Mouse (Mus musculus): ENCODE results near the gene Wdr66.

The Wdr66 gene

DNA sequence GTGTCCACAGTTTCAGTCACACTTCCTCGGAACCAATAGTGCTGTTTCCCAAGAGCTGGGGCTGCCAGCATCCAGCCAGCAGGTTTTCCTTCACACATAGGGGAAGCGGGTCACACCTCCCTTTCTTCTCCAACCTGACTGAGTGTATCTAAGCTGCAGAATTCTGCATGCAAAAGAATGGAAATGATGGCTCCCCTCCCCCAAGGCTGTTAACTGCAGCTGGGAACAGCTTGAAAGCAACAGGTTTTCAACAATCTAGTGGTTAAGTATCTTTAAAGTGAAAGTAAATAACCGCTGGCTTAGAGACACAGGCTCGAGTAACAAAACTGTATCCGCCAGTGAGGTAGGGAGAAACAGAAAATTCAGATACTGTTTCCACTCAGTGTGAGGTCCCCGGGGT, 66.1 kb downstream of the Wdr66 start:
- DNase-seq = peak in 1 of 2 experiments; percentile 45

- DNase-seq = no peak
Observed at GRCm38 (mm10) chr5:123320136-123320535, 68.2 kb downstream of the Wdr66 start.

DNA sequence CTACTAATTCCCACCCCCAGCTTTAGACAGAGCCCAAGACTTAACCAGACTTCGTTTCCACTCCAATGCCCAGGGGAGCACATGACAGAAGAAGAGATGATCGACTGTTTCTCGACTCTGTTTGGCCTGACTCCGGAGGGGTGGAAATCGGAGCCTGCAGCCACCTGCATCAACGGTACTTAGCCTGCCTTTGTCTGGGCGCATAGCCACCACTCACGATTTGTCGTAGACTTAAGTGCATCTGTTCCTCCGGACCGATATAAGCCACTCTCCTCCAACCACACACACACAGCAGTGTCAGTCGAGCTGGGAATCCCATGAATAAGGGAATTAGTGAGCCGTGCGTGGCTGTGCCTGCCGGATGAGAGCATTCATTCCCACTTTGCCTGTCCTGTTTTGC, 72.3 kb downstream of the Wdr66 start:
- peak in 1 of 2 experiments; percentile 46 for DNase-seq

DNA sequence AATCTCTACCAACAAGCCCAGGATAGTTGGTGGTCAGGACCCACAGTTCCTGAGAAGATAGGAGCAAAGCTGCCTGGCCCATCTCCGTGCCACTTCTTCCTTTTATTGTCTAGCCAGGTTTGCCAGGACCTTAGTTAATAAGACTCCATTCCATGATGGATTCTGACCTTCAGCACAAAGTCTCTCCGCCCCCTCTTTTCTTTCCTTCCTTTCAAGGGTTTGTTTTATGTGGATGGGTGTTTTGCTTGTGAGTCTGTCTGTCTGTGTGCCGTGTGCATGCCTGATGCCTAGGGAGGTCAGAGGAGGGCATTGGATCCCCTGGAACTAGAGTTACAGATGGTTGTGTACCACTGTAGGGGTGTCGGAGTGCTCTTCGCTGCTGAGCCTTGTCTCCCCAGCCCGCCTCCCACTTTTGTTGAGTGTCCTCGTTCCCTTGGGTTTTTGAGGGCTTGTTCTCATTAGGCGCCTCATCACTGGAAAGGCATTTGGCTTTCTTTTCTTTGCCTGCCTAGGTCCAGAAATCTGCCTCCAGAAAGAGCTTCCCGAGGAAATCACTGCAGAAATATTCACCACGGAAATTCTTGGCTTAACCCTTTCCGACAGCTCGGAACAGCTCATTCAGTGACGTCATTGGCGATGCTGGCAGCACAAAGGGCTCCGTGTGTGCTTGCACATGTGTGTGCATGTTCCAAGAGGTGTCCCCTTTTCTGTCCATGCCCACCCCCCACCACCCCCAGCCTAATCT, 74.3 kb downstream of the Wdr66 start:
- DNase-seq = peak; percentile 69 to 79

DNA sequence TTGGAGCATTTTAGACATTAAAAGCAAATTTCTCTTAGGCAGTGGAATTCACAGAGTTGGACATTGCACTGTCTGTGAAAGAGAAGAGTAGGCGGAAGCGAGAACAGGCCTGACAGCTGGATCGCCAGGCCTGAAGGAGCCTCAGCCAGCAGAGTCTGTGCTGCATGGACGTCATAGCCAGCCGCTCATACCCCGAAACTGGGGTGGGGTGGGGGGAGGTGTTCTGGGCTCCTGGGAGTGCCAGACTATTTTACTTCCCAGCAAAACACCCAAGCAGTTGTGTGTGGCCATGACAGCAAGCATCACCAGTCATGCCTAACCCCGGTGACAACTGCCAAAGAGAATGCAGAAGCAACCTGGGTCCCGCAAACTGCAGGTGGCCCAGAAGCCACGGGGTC, 74.8 kb downstream of the Wdr66 start:
- peak in 1 of 2 experiments; percentile 54 for DNase-seq

DNA sequence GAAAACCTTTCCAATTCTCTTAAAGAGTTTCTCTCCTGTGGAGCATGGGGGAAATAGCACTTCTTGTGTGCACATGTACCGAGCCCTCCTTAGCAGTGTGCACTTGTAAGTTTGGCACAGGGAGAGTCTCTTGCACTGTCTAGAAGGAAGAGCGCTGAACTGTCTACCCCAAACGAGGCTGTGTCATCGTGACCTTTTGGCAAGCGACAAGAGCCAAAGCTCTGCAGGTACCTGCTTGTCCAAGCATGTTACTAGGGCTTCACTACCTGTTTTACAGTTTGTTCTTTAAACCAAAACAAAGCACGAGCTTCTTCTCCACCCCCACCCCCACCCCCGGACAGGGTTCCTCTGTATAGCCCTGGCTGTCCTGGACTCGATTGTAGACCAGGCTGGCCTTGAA, 75.8 kb downstream of the Wdr66 start:
- DNase-seq = peak in 1 of 2 experiments; percentile 54

DNA sequence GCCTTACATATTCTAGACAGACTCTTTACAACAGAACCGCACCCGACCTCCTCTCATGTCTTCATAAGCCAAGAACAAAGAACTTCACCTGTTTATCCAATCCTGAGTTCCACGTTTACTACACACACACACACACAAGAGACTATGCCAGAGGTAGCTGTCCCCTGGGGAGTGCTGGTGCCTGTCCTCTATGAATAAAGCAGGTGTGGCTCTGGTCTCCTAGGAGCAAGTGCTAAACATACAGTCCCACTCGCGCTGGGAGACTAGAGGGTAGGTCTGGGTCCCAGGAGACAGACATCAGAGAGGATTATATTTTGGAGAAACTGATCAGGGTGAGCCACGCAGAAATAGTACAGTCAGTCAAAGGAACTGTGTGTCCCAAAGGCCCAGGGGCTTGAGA, 81.7 kb downstream of the Wdr66 start:
- no peak for DNase-seq

GRCm38 (mm10) chr5:123336205-123336961, 84.5 kb downstream of the Wdr66 start:
- no peak for DNase-seq

DNA sequence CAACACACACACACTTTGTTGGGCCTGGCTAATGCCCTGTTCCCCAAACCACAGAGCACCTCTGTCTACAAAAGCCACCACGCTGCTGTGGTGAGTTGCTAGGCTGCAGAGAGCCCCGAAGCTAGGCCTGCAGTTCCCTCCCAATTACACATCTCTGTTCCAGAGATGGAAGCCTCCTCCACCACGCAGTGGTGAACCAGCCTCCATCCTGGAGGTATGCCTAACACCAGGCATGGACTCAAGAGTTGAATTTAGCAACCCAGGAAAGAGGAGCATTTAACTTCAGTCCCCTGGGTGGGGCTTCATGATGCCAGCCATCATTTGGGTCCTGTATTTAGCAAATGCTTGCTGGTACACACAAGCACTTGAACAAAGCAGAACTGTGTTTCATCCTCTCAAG, 86.6 kb downstream of the Wdr66 start:
- no peak for DNase-seq

DNA sequence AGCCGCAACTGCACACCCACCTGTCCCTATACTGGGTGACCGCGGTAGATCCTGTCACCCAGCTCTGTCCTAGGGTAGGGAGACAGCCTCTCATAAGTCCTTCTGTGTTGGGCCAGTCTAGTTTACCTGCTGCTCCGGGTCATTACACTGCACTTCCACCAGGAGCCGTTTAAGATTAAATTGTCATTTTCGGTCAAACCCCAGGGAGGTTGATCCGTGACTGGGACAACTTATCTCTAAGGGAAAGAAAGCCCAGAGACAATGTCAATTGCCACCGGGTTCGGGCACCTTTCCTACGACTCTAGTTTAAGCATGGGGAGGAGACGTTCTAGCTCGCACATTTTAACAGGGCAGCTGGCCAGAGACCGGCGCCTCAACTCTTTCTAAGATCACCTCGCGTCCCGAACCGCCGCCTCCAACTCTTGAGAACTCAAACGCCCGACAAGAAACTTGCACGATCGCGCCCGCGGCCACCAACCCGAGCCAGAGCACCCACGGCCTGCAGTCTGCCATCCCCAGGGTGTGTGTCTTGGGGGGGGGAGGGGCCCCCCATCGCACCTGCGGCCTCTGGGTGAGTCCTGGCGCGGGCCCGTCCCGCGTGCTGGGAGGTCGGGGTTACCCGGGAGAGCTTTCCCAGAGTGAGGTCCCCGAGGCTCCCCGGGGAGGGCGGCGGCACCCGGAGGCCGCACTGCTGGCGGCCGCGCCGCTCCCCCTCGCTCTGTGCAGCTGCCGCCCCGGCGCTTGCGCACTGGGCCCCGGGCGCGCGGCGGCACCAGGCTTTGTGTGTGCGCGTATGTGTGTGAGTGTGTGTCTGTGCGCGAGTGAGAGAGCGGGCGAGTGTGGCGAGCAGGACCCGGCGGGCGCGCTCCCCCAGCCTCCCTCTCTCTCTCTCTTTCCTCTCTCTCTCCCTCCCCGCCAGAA, 92.1 kb downstream of the Wdr66 start, which contains the start of gene Bcl7a:
Gene Bcl7a, plus strand, starts transcription at position 128 of the 921 bp plus-strand sequence.
- peak; percentile 91 to 94 for DNase-seq

DNA sequence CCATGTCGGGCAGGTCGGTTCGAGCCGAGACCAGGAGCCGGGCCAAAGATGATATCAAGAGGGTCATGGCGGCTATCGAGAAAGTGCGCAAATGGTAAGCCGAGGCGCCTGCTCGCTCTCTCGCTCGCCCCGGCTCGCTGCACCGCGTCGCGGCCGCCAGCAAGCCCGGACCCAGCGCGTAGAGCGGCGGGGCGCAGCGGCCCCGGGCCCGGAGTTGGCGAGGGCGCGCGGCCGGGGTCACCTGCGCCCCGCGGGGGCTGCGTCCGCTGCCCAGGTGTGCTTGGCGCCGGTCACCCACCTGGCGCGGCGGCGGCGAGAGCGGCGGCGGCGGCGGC, 92.7 kb downstream of the Wdr66 start:
- no peak for DNase-seq

DNA sequence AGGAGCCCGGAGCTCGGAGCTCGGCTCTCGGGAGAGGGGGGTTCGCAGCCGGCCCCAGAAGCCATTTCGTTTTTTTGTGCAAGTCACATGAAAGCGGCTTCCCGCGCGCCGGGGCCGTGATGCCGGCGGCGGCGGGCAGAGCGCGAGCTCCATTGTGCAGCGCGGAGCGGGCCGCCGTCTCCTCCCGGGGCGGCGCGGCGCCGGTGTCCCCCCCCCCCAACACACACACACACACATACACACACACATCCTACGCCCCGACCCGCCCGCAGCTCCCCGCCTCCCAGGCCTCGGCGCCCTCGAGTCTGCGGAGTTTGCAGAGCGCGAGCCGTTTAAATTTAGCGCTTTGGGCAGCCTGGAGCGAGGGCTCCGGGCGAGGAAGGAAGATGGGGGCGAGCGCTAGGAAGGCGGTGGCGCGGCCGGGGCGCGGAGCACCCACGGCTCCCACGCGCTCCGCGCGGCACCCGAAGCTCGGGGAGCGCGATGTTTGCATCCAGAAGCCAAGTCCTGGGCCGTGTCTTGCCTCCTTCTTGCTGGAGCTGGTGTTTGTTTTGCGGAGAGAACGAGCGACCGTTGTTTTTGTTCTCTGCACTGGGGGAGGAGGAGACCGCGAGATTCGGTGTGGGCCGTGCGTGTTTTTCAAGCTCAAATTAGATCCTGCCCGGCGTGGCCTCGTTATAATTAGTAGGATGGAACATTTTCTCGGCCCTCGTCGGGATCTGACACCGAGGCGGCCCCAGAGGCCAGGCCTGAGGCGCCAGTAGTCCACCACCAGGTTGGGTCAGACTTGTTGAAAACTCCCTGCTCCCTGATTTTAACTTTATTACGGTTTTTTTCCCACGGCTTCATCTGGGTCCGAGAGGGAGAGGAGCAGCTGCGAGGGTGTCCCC, 93.3 kb downstream of the Wdr66 start:
- peak; percentile 67 to 76 for DNase-seq

GRCm38 (mm10) chr5:123345853-123346654, 94.2 kb downstream of the Wdr66 start:
- peak; percentile 85 to 86 for DNase-seq

GRCm38 (mm10) chr5:123346701-123347270, 94.9 kb downstream of the Wdr66 start:
- peak; percentile 71 to 89 for DNase-seq

DNA sequence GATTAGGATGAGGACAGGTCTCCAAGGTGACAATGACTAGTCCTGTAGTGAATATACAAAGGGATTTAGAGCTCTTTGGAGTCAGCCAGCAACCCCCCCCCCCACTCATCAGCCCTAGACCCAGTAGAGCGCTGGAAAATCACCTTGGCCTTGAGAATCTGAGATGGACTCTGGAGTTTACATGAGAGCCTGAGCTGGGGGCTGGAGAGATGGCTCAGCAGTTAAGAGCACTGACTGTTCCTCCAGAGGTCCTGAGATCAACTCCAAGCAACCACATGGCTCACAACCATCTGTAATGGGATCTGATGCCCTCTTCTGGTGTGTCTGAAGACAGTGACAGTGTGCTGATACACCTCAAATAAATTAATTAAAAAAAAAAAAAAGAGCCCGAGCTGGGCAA, 96.1 kb downstream of the Wdr66 start:
- DNase-seq = no peak

GRCm38 (mm10) chr5:123350386-123350785, 98.5 kb downstream of the Wdr66 start:
- peak; percentile 51 to 79 for DNase-seq

DNA sequence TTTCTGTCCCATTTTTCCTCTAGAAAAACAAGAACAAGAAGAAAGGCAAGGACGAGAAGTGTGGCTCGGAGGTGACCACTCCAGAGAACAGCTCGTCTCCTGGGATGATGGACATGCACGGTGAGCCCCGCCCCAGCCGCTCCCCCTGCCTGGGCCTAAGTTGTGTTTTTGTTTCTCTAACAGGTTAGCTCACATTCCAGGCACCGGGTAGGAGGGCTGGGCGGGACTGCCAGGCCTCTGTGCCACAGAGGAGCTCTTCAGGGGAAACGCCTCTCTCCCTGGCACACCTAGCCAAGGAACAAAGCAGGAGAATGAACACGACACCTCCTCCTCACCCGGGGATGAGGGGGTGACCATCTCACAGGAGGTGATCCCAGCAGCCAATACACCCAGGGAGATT, 104.0 kb downstream of the Wdr66 start:
- peak; percentile 79 to 85 for DNase-seq

GRCm38 (mm10) chr5:123357253-123357652, 105.4 kb downstream of the Wdr66 start:
- DNase-seq = peak in 1 of 2 experiments; percentile 44

GRCm38 (mm10) chr5:123359431-123359830, 107.5 kb downstream of the Wdr66 start:
- DNase-seq = peak; percentile 87 to 94

DNA sequence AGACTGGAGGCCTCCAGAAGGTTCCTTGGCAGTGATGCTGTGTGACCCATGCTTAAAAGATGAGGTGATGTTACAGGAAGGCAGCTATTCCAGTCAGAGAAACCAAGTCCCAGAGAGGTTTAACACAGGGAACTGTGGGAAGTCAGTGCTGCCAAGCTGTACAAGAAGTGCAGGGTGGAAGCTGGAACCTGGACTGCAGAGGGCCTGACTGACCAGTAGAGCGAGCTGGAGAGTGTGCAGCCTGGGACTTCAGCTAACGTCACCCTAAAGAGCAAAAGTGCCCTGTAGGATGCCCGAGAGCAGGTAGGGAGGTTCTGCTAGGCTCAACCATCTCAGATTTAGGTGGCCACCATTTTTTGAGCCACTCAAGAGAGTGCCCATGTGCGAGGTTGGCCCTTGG, 111.0 kb downstream of the Wdr66 start:
- no peak for DNase-seq

Data from kidney, postnatal 36 days (tissue).